Mouse (Mus musculus): Measurements from ENCODE around the gene Zfpm1. TPM values are rescaled to one million over a fixed set of nuclear protein-coding genes. Genes with fewer than 3 reads are reported as not detected.

Zfpm1 gene
- polyA plus RNA-seq, 1 experiment from 2014 or later: 3.3 TPM

DNA sequence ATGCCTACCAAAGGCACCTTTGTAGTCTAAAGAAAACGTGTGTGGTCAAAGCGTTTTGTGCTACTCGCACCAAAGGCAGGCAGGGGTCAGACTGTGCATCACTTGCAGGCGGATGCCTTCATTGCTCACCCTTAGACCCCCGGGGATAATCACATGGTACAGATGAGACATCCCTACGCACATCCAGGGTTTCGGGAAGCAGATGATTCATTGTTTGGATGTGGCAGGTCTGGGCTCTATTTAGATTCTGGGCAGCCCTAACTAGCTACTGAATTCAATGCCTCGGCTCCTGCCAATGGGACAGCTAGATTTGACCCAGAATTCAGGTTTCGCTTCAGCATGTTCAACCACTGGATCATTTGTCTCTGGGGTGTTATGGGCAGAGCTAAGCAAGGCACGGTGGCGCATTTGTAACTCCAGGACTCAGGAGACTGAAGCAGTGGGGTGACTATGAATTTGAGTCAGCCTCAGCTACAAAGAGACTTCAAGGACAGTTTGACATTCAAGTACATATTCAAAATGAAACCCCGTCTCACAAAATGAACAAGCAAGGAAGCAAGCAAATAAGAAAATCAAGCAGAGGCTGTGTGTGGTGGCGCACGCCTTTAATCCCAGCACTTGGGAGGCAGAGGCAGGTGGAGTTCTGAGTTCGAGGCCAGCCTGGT lies 77.3 kb downstream of the Zfpm1 start:
- H3K36me3 ChIP-seq: no peaks in the 10 kb centered on the region
- 78% methylated on average over 15 of the region's 15 CpGs for WGBS
- no peak overlapping the region for H3K4me3 ChIP-seq
- no peak overlapping the region for H3K9ac ChIP-seq
- peaks cover 39% of the 10 kb centered on the region for H3K27me3 ChIP-seq
- no peak for ATAC-seq (ENCODE audit: low FRiP score)
- no peaks in the 10 kb centered on the region for H3K9me3 ChIP-seq (replicated peaks)
- H3K27ac ChIP-seq: no peak overlapping the region
- H3K4me1 ChIP-seq: no peaks in the 10 kb centered on the region
- no peak overlapping the region for H3K4me2 ChIP-seq (replicated peaks)

DNA sequence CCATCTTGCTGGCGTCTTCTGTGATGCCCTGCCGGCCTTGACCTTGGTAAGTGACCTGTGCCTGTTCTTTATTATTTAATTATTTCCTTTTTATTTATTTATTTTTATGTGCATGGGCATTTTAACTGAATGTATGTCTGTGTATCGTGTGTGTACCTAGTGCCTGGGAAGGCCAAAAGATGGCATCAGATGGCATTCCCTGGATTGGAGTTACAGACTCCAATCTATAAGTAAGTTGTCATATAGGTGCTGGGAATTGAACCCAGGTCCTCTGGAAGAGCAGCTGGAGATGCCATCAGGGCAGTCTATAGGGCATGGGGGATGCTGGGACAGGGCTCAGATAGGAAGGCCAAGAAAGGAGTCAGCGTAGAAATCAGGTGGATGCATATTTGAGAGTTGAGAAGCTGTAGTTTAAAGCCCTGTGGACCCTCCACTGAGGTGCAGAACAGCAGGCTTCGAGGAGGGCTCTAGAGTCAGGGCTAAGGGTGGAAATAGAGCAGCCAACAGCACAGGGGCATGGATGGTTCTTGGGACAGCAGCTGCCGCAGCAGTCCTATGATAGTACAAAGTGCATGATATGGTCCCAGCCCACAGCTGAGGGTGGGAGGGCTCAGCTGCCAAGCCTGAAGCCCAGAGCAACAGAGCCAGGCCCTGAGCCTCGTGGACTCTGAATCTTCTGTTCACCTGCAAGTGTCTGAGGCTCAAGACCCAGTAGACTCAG lies 78.9 kb downstream of the Zfpm1 start, which contains the start of gene Trhr2:
TSS of gene Trhr2 (minus strand) at position 51 of the 721 bp plus-strand sequence.
- Histone ChIP-seq H3K9ac (no peak within 1 kb of the TSS), H3K4me2 (replicated peaks) (no peak within 1 kb of the TSS), H3K4me1 (no peaks in the 10 kb centered on the region), H3K9me3 (replicated peaks) (no peaks in the 10 kb centered on the region), H3K4me3 (no peak within 1 kb of the TSS), H3K36me3 (no peaks in the 10 kb centered on the region), H3K27me3 (peaks cover 43% of the 10 kb centered on the region), H3K27ac (no peak within 1 kb of the TSS)
- 77% methylated on average over 7 of the region's 7 CpGs for WGBS
- no peak for ATAC-seq (ENCODE audit: low FRiP score)

DNA sequence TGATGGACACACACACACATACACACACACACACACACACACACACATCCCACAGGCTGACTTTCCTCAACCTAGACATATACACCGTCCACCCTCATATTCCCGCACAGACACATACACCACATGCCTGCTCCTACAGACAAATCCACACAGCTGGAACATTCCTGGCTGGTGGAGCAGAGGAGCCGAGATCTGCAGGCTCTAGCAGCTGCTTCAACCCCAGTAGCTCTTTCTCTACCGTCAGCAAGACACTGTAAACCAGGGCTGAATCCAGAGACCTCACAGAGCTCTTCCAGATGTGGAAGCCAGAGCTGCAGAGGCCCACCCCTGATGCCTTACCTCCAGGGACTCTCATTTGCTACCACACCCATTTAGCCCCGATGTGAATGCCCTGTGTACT lies 80.3 kb downstream of the Zfpm1 start:
- ATAC-seq (ENCODE audit: low FRiP score): no peak
- 47% methylated on average over 5 of the region's 5 CpGs for WGBS
- no peak overlapping the region for H3K9ac ChIP-seq

DNA sequence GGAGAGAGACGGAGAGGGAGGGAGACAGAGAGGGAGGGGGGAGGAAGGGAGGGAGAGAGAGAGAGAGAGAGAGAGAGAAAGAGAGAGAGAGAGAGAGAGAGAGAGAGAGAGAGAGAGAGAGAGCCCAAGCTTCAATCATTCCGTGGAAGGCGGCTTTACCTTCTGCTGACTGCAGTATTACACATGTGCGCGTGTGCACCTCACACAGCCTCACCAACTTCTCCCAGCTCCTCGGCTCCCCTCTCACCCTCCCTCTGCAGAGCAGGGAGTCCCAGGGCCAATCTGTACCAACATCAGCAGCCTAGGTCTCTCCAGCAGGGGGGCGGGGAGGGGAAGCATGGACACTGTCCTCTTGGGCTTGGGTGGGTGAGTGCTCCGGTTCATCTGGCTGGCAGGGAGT lies 81.0 kb downstream of the Zfpm1 start:
- Histone ChIP-seq H3K36me3 (no peaks in the 10 kb centered on the region), H3K4me2 (replicated peaks) (no peak overlapping the region), H3K27ac (no peak overlapping the region), H3K4me3 (no peak overlapping the region), H3K27me3 (peaks cover 35% of the 10 kb centered on the region), H3K9ac (no peak overlapping the region), H3K9me3 (replicated peaks) (no peaks in the 10 kb centered on the region), H3K4me1 (no peaks in the 10 kb centered on the region)
- ATAC-seq (ENCODE audit: low FRiP score): no peak
- WGBS: 44% methylated on average over 7 of the region's 8 CpGs

More for the DNA sequence above, 80.3 kb downstream of the Zfpm1 start:
- Histone ChIP-seq H3K4me1 (no peaks in the 10 kb centered on the region), H3K27ac (no peak overlapping the region), H3K27me3 (peaks cover 30% of the 10 kb centered on the region), H3K4me3 (no peak overlapping the region), H3K9me3 (replicated peaks) (no peaks in the 10 kb centered on the region), H3K4me2 (replicated peaks) (no peak overlapping the region; the same call in 1 of the 2 replicates), H3K36me3 (no peaks in the 10 kb centered on the region)

DNA sequence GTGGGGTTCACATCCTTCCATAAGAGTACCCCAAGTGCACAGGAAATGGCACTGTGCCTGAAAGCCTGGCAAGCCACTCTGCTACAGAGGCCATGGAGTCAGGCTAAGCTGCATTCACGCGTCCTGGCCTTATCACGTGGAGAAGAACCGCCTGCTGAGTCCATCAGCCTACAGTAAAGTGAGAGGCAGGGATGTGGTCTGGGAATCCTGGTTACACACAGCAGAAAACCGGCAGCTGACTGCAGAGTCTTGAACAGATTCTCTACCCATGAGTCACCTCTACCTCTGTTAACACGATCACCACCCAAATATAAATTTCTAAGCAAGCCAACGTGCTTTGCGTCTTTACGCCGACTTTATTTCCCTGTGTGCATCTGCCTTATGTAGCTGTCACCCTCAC lies 86.6 kb downstream of the Zfpm1 start:
- Histone ChIP-seq H3K9ac (no peak overlapping the region), H3K36me3 (no peaks in the 10 kb centered on the region), H3K9me3 (replicated peaks) (no peaks in the 10 kb centered on the region), H3K4me2 (replicated peaks) (no peak overlapping the region), H3K4me1 (no peaks in the 10 kb centered on the region), H3K27ac (no peak overlapping the region), H3K4me3 (no peak overlapping the region), H3K27me3 (peaks cover 19% of the 10 kb centered on the region)
- WGBS: 82% methylated on average over 10 of the region's 10 CpGs
- no peak for ATAC-seq (ENCODE audit: low FRiP score)

DNA sequence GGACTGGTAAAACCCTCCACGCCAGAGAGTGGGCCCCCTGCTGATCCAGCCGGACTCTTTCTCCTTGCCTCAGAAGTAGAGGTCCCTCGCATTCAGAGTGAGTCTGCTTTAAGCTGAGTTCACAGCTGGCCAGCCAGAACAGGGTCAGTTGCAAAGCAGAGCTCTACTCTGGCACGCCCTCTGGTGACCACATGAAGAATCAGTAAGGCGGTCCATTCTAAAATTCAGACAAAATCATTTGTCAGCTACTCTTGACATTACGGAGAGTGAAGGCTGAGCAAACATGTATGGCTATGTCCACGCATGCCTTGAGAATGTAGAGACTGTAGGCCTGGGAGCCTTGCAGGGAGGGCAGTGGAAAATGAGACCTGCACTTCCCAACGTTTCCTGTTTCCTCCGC lies 87.7 kb downstream of the Zfpm1 start:
- Histone ChIP-seq H3K27me3 (peaks cover 9% of the 10 kb centered on the region; the same call in 1 of the 2 replicates), H3K4me2 (replicated peaks) (no peak overlapping the region), H3K27ac (no peak overlapping the region), H3K4me1 (no peaks in the 10 kb centered on the region), H3K9me3 (replicated peaks) (no peaks in the 10 kb centered on the region), H3K36me3 (no peaks in the 10 kb centered on the region), H3K4me3 (no peak overlapping the region), H3K9ac (0 out of 2 replicates have a peak overlapping the region, but pooled peaks have one; percentile 27)
- WGBS: 13% methylated on average over 9 of the region's 9 CpGs
- ATAC-seq (ENCODE audit: low FRiP score): 0 out of 2 replicates have a peak, but pooled peaks have one; percentile 54

DNA sequence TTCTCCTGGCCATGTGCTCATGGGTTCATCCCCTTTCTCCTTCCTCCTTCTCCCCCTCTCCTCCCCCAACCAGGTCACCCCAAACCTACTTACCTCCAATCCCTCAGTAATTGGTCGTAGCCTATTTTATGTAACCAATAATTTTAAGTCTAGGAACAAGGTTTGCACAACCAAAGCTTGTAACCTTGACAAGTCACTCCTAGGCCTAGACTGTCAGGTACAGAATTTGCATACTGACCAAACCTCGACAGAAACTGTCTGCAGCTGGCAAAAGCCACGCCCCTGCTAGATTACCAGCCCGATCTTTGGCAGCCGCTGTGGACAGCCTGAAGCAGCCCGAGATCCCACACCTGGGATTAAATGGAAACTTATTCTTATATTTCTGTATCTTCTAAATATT lies 89.8 kb downstream of the Zfpm1 start:
- 81% methylated on average over 6 of the region's 6 CpGs for WGBS
- Histone ChIP-seq H3K27ac (no peak overlapping the region), H3K9me3 (replicated peaks) (no peaks in the 10 kb centered on the region), H3K4me3 (no peak overlapping the region), H3K4me2 (replicated peaks) (no peak overlapping the region), H3K36me3 (no peaks in the 10 kb centered on the region), H3K4me1 (peaks cover 6% of the 10 kb centered on the region; the same call in 1 of the 2 replicates), H3K9ac (no peak overlapping the region), H3K27me3 (peaks cover 9% of the 10 kb centered on the region; the same call in 1 of the 2 replicates)
- no peak for ATAC-seq (ENCODE audit: low FRiP score)

DNA sequence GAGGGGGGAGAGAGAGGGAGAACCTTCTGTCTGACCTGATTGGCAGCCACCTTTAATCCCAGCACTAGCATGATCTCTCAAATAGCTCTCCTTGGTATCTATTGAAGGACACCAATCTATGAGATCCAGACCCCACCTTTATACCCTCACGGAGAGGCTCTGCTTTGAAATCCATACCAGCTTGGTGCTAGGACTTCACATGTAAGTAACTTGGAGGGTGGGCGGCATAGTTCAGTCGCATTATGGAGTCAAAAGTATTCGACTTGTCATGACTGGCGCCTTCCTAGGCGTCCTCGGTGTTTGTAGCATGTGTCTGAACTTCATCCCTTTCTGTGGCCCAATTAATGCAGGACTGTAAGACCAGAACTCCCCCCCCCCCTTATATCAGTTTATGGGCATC lies 93.4 kb downstream of the Zfpm1 start:
- Histone ChIP-seq H3K36me3 (peaks cover 4% of the 10 kb centered on the region), H3K9ac (peak overlapping the region; percentile 23; the same call in 1 of the 2 replicates), H3K4me2 (replicated peaks) (peak overlapping the region; percentile 48), H3K9me3 (replicated peaks) (no peaks in the 10 kb centered on the region), H3K27ac (no peak overlapping the region), H3K4me1 (peaks cover 20% of the 10 kb centered on the region), H3K27me3 (no peaks in the 10 kb centered on the region), H3K4me3 (no peak overlapping the region; the same call in 1 of the 2 replicates)
- no peak for ATAC-seq (ENCODE audit: low FRiP score)
- 93% methylated on average over 7 of the region's 7 CpGs for WGBS

DNA sequence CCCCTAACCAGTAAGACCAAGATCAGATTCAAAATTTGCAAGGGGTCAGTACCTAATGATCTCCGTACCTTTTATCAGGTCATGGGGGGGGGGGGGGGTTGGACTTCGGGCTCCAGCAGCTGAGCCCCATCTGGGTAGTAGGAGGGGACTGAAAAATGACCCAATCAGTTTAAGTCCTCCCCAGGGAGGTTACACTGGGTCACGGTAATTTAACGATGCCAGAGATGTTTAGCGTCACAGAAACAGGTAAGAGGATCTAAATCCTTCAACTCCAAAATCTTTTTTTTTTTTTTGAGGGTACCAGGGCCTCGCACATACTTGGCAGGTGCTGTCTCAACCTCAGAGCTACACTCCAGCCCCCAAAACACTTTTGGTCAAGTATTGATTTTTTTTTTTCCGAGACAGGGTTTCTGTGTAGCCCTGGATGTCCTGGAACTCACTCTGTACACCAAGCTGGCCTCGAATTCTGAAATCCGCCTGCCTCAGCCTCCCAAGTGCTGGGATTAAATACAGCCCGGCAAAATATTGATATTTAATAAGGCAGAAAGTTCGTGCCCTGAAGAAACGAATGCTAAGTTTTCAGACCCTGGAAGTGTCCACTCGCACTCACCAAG lies 93.9 kb downstream of the Zfpm1 start:
- Histone ChIP-seq H3K4me1 (peaks cover 20% of the 10 kb centered on the region), H3K9me3 (replicated peaks) (no peaks in the 10 kb centered on the region), H3K4me3 (peak overlapping the region; percentile 97), H3K27me3 (no peaks in the 10 kb centered on the region), H3K36me3 (peaks cover 7% of the 10 kb centered on the region), H3K9ac (peak overlapping the region; percentile 89; the same call in 1 of the 2 replicates), H3K27ac (peak overlapping the region; percentile 66; the same call in 1 of the 2 replicates), H3K4me2 (replicated peaks) (peak overlapping the region; percentile 48)
- ATAC-seq (ENCODE audit: low FRiP score): peak; percentile 35
- 25% methylated on average over 13 of the region's 13 CpGs for WGBS

DNA sequence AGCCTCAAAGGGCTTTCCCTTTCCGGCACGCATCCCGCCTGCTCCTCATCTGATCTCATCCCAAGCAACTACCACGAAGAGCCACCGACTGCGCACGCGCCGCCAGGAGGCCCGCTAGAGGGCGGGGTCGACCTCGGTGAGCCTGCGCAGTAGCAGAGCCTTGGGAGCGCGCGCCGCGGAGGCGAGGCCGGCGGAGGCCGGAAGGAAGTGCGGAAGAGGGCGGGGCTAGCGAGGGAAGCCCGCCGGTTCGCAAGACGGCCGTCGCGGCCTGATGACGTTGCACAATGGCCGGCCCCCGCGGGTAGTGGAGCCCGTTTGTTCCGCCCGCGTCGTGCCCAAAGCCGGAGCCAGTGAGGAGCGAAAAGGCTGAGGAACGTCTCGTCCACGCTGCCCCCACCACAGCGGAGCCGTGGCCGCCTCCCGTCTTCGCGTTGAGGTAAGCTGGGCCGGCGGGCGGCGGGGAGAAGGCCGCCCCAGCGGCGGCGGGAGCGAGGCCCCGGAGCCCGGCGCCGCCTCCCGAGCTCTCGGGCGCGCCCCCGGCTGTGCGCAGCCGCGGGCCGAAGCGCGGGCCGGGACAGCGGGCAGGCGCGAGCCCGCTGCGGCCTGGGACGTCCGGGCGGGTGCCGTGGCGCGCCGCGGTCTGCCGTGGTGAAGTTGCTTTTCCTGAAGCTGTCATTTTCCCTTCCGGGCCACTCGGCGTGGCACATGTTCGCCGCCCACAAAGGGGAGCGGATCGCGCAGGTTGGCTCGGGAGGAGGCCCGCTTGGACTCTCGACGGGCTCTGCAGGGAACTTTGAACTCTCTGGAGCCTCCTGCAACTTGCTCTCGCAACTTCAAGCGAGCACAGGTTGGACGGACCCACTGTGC lies 94.7 kb downstream of the Zfpm1 start, which contains the start of gene Zc3h18:
TSS of gene Zc3h18 (plus strand) at position 245 of the 867 bp plus-strand sequence.
- Histone ChIP-seq H3K4me3 (peak within 1 kb of the TSS; percentile 97), H3K27me3 (no peaks in the 10 kb centered on the region), H3K36me3 (peaks cover 10% of the 10 kb centered on the region), H3K4me1 (peaks cover 20% of the 10 kb centered on the region), H3K9me3 (replicated peaks) (no peaks in the 10 kb centered on the region), H3K4me2 (replicated peaks) (peak within 1 kb of the TSS; percentile 91), H3K27ac (peak within 1 kb of the TSS; percentile 91), H3K9ac (peak within 1 kb of the TSS; percentile 89)
- peak; percentile 93 for ATAC-seq (ENCODE audit: low FRiP score)
- under 1% methylated on average over 91 of the region's 107 CpGs for WGBS

DNA sequence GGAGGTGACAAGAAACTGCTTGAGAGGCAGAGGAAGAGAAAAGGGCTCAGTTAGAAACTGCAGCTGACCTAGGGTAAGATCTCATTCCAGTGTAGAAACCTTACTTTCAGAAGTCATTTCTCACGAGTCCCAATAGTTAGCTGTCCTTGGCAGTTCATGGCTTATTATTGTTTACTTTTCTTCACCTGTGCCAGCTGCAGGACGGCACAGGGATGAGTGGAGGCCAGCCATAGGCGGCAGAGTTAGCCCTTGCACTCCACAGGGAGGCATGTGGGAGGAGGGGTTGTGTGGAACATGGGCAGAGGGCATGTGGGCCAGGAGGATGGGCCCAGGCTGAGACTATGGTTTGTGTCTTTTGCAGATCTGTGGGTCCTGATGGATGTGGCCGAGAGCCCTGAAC lies 101.1 kb downstream of the Zfpm1 start:
- Histone ChIP-seq H3K9me3 (replicated peaks) (no peaks in the 10 kb centered on the region), H3K36me3 (peaks cover 60% of the 10 kb centered on the region), H3K27ac (no peak overlapping the region), H3K9ac (0 out of 2 replicates have a peak overlapping the region, but pooled peaks have one; percentile 2), H3K4me3 (no peak overlapping the region), H3K27me3 (no peaks in the 10 kb centered on the region), H3K4me2 (replicated peaks) (no peak overlapping the region), H3K4me1 (peaks cover 6% of the 10 kb centered on the region)
- no peak for ATAC-seq (ENCODE audit: low FRiP score)
- WGBS: 90% methylated on average over 4 of the region's 4 CpGs

Data from hindbrain, embryonic 12.5 days (tissue).